Mouse (Mus musculus) megakaryocyte, embryonic 14.5 days (primary cell): ENCODE results near the gene Gm20388.

Experiments used
- FLI1 ChIP-seq: IDR thresholded peaks from 2 replicates; pipeline ENCODE4 v1.6.1; 2012; ENCODE audit warnings: low read length, inconsistent platforms, mixed read lengths
- GATA1 ChIP-seq: IDR thresholded peaks from 3 replicates; pipeline ENCODE4 v1.6.1; 2012; ENCODE audit warnings: mixed read lengths, low read length, inconsistent platforms, borderline replicate concordance

DNA sequence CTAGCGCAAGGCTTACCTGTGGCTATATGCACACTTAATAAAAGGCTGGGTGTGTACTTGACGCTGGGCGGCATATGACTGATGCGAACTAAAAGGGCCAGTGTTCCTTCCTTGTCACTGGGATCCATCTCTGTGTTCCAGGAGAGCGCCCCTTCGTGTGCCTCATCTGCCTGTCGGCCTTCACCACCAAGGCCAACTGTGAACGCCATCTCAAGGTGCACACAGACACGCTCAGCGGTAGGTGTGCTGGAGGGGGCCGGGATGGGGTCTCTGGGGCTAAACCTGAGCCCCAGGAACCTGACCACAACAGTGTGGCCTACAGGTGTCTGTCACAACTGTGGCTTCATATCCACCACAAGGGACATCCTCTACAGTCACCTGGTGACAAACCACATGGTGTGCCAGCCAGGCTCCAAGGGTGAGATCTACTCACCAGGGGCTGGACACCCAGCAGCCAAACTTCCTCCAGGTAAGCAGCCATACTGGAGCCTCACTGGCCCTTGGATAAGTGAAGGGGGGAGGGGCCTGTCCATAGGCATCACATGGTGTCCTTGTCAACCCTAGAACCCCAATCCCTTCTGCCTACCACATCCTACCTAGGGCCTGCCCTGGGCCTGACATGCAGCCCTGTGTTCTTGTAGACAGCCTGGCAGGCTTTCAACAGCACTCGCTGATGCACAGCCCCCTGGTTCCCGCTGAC, 2424.3 kb downstream of the Gm20388 start:
- TF ChIP-seq GATA1 (no peak), FLI1 (no peak)
